Mouse (Mus musculus) spleen, adult 10 weeks (tissue): ENCODE data around the gene Akap14. TPM values are rescaled to one million over a fixed set of nuclear protein-coding genes. Genes with fewer than 3 reads are reported as not detected.

ENCODE experiments used
- polyA plus RNA-seq: library from polyadenylated mRNA; stranded (reverse); fragments of 350-450 nt; fragmentation: Illumina TruSeq; extraction: RNeasy Lipid Tissue Mini Kit (QIAGEN cat#74804); gene quantifications from one replicate; pipeline ENCODE4 v1.2.3, GENCODE M21; 2015; ENCODE audit warnings: low replicate concordance; ENCODE audit not compliant: insufficient read depth

The Akap14 gene
- not detected for polyA plus RNA-seq

DNA sequence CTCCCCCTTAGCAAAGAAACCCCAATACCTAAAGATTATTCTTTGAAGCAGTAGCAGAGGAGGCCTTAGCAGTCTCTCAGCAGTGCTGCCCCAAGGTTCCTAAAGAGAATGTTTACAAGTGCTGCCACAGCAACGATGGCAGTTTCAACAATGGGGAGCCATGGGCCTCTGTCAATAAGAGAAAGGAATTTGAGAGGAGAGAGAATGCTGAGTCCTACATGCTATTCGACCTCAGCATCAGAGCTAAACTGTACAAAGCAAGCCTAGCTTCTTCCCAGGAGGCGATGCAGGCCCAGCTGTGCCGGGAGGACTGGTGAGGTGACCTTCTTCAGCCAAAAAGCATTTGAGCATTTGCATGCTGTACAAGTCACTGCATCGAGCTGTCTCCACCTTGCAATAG, at the start of gene Akap14:
Gene Akap14, minus strand, starts transcription at position 101 of the 400 bp plus-strand sequence.

DNA sequence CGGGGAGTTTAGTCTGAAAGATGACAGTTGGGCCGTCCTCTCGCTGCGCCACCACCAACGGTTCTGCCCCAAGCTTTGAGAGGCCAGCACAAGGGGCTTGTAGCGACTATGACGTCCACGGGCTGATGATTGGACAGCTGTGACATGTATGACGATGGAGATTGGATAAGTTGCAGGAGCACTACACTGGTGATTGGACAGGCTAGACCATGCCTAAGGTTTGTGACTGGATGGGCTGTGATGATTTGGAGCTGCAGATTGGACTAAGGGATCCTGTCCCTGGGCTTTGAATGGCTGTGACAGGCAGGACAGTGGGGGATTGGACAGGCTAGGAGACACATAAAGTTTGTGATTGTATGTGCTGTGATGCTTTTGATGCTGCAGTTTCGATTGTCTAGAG, 42.3 kb upstream of the Akap14 start, which contains the start of gene Gm9:
Gene Gm9, minus strand, starts transcription at position 101 of the 400 bp plus-strand sequence.

DNA sequence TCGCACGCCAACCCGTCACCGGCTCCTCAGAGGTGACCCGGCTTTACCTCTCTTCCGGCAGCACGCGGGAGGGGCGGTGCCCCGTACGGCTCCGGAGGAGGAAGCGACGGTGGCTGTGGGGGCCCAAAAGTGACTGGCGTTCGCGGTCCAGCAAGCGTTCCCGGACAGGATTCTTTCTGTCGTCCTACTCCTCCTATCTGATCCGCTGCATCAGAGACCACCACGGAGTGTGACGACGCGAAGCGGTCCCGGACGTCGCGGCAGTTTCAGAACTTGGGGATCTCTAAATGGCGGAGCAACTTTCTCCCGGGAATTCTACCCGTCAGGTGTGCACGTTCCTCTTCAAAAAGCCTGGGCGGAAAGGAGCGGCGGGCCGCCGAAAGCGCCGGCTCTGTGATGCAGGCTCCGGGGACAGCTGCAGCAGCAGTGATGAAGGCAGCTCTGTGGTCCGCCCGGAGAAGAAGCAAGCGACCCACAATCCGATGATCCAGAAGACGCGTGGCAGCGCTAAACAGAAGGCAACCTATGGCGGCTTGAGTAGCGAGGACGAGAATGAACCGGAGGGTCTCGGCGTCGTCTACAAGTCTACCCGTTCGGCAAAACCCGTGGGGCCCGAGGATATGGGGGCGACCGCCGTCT, 22.6 kb upstream of the Akap14 start, which contains the start of the genes Ndufa1 and Rnf113a1:
Gene Ndufa1, minus strand, starts transcription at position 59 of the 639 bp plus-strand sequence.
Gene Rnf113a1, plus strand, starts transcription at position 141 of the 639 bp plus-strand sequence.

DNA sequence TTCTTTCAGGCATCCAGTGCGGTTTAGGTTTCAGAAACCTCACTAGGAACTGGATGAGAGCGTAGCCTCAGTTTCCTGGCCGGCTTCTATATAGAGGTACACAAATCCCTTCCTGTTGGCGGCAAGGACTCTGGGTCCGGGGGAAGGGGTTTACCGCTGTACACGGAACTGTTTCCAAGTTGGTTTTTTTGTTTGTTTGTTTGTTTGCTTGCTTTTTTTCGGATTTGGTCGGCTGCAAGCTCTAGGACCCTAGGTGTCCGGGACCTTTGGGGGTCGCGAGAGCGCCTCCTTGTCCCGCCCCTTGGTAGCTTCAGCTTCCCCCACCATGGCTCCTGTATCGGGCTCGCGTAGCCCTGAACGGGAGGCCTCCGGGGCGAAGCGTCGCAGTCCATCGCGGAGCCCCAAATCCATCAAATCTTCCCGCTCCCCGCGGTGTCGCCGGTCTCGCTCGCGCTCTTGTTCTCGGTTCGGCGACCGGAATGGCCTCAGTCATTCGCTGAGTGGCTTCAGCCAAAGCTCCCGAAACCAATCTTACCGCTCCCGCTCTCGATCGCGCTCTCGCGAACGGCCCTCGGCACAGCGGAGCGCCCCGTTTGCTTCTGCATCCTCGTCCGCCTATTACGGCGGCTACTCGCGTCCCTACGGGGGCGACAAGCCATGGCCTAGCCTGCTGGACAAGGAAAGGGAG, 41.8 kb downstream of the Akap14 start, which contains the start of gene Nkap:
Gene Nkap, plus strand, starts transcription at position 125 of the 688 bp plus-strand sequence.

DNA sequence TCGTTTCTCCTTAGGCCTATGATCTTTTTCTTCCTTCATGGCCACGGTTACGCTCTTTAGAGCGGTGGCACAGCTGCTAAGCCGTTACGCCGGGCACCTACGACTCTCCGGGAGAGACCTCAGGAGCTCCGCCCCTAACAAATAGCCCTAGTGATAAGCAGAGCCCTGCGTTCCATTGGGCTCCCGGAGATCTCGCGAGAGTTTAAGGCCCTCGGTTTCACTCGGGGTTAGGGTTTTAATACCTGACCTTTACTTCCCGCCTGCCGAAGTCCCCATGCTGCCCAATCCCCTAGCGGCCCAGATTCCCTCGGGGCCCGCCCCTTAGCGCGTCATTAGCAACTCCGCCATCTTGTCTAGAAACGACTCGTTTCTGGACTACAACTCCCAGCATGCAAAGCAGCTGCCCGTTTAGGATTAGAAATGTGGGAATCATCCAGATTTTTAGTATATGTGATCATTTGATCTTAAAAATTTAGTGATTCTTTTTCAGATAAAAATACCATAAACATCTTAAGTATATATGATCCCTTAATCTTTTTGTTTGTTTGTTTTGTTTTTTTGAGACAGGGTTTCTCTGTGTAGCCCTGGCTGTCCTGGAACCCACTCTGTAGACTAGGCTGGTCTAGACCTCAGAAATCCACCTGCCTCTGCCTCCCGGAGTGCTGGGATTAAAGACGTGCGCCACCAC, 58.3 kb downstream of the Akap14 start, which contains the start of gene Upf3b:
Gene Upf3b, minus strand, starts transcription at position 130 of the 688 bp plus-strand sequence.

Other genes starting within 250 kb of the Akap14 start
- 115 TPM for gene Sept6, start 177.0 kb downstream of the Akap14 start, polyA plus RNA-seq
- not detected for gene Sowahd, start 120.0 kb downstream of the Akap14 start, polyA plus RNA-seq
- 2,551 TPM for gene Rpl39, start 83.4 kb downstream of the Akap14 start, polyA plus RNA-seq
- 70.0 TPM for gene Upf3b, start 58.5 kb downstream of the Akap14 start, polyA plus RNA-seq
- 16.9 TPM for gene Nkap, start 42.0 kb downstream of the Akap14 start, polyA plus RNA-seq
- 138 TPM for gene Ndufa1, start 22.3 kb upstream of the Akap14 start, polyA plus RNA-seq
- gene Rnf113a1, start 22.4 kb upstream of the Akap14 start, polyA plus RNA-seq = 4.0 TPM
- not detected for gene Gm9, start 42.2 kb upstream of the Akap14 start, polyA plus RNA-seq
- not detected for gene Rhox1, start 53.4 kb upstream of the Akap14 start, polyA plus RNA-seq
- gene Rhox2a, start 76.1 kb upstream of the Akap14 start, polyA plus RNA-seq = not detected
- not detected for gene Rhox3a, start 81.1 kb upstream of the Akap14 start, polyA plus RNA-seq
- gene Rhox4a, start 96.5 kb upstream of the Akap14 start, polyA plus RNA-seq = not detected
- gene Rhox3a2, start 211.2 kb upstream of the Akap14 start, polyA plus RNA-seq = not detected
- gene Rhox4a2, start 222.0 kb upstream of the Akap14 start, polyA plus RNA-seq = not detected
- not detected for gene Rhox2b, start 243.2 kb upstream of the Akap14 start, polyA plus RNA-seq